Mouse (Mus musculus) heart, embryonic 13.5 days (tissue): ENCODE data around the gene Dctpp1. TPM values are rescaled to one million over a fixed set of nuclear protein-coding genes. Genes with fewer than 3 reads are reported as not detected.

Source experiments
- ATAC-seq: fragments of 200-750 bp; cut with Nextera tagmentation; 2 replicates; pipeline ENCODE4 v1.8.0; 2017; ENCODE audit warnings: moderate TSS enrichment; ENCODE audit not compliant: insufficient number of reproducible peaks, low FRiP score, low TSS enrichment; ENCODE audit errors: extremely low read depth
- H3K27ac ChIP-seq: fragments of 300-500 bp; sonication (generic); replicated peaks from 2 replicates; pipeline ENCODE4 v1.5.1; 2015; ENCODE audit warnings: moderate library complexity, mild to moderate bottlenecking, inconsistent platforms
- H3K27me3 ChIP-seq: fragments of 300-500 bp; sonication (generic); replicated peaks from 2 replicates; pipeline ENCODE4 v1.6.1; 2015; ENCODE audit warnings: mild to moderate bottlenecking, inconsistent platforms
- H3K36me3 ChIP-seq: fragments of 300-500 bp; sonication (generic); 2 replicates; pipeline ENCODE4 v1.6.1; 2015; ENCODE audit warnings: mild to moderate bottlenecking, inconsistent platforms
- H3K4me1 ChIP-seq: fragments of 300-500 bp; sonication (generic); 2 replicates; pipeline ENCODE4 v1.6.1; 2015; ENCODE audit warnings: inconsistent platforms
- H3K4me2 ChIP-seq: fragments of 300-500 bp; sonication (generic); 2 replicates; pipeline ENCODE4 v1.6.1; 2015; ENCODE audit warnings: inconsistent platforms, mild to moderate bottlenecking, moderate library complexity
- H3K4me3 ChIP-seq: fragments of 300-500 bp; sonication (generic); 2 replicates; pipeline ENCODE4 v1.5.1; 2015; ENCODE audit warnings: moderate library complexity, mild to moderate bottlenecking, inconsistent platforms
- H3K9ac ChIP-seq: fragments of 300-500 bp; sonication (generic); 2 replicates; pipeline ENCODE4 v1.6.1; 2015; ENCODE audit warnings: inconsistent platforms, mild to moderate bottlenecking, moderate library complexity
- H3K9me3 ChIP-seq: fragments of 300-500 bp; sonication (generic); 2 replicates; pipeline ENCODE4 v1.6.1; 2016; ENCODE audit warnings: inconsistent platforms
- WGBS: fragments of 180-500 bp; shearing (Covaris S2); methylation state at CpG from one replicate; pipeline ENCODE4 v1.1.7; 2015; ENCODE audit warnings: mixed read lengths; 5-methylcytosine and 5-hydroxymethylcytosine counted together
- polyA plus RNA-seq: library from polyadenylated mRNA; unstranded; fragments of >200 nt; fragmentation: Nextera tagmentation; extraction: Ambion mirVana; gene quantifications from 2 replicates; pipeline ENCODE4 v1.2.1, GENCODE M21; 2015

Dctpp1 gene
- polyA plus RNA-seq, 1 experiment from 2014 or later = 161 TPM

- 61% methylated on average over 4 of the region's 4 CpGs for WGBS
- H3K36me3 ChIP-seq = peaks cover 23% of the 10 kb centered on the region
- no peak for ATAC-seq
- H3K27ac ChIP-seq = no peak overlapping the region
- no peak overlapping the region for H3K9ac ChIP-seq
- H3K9me3 ChIP-seq = no peaks in the 10 kb centered on the region
- no peaks in the 10 kb centered on the region for H3K27me3 ChIP-seq
- H3K4me2 ChIP-seq = no peak overlapping the region
- no peak overlapping the region for H3K4me3 ChIP-seq
- H3K4me1 ChIP-seq = peaks cover 45% of the 10 kb centered on the region
Measured at GRCm38 (mm10) chr7:127228615-127229303, 31.8 kb downstream of the Dctpp1 start.

- H3K27ac ChIP-seq = no peak overlapping the region
Measured at GRCm38 (mm10) chr7:127225147-127225995, 35.1 kb downstream of the Dctpp1 start.

DNA sequence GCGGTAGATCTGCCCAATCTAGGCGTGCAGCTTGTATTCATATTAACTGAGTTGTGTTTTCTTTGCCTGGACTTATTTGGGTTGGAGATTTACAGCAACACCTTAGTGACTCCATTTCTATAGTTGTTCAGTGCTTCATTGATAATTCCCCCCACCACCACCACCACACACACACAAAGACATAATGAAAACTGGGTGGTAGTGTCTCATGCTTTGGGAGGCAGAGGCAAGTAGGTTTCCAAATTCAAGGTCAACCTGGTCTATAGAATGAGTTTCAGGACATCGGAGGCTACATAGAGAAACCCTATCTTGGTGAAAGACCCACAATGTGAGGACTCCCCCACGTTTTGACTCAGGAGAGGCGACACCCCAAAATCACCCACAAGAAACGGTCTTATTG lies 35.9 kb downstream of the Dctpp1 start:
- Histone ChIP-seq H3K36me3 (peaks cover 5% of the 10 kb centered on the region; the same call in 1 of the 2 replicates), H3K27ac (no peak overlapping the region), H3K4me2 (no peak overlapping the region), H3K9me3 (no peaks in the 10 kb centered on the region), H3K4me1 (peaks cover 21% of the 10 kb centered on the region), H3K27me3 (no peaks in the 10 kb centered on the region), H3K4me3 (no peak overlapping the region), H3K9ac (no peak overlapping the region)
- ATAC-seq = no peak
- 84% methylated on average over 6 of the region's 6 CpGs for WGBS

More at GRCm38 (mm10) chr7:127225147-127225995, 35.1 kb downstream of the Dctpp1 start:
- Histone ChIP-seq H3K9ac (no peak overlapping the region), H3K4me3 (no peak overlapping the region), H3K4me1 (peaks cover 28% of the 10 kb centered on the region), H3K4me2 (peak overlapping the region; percentile 9; the same call in 1 of the 2 replicates), H3K9me3 (no peaks in the 10 kb centered on the region), H3K27me3 (no peaks in the 10 kb centered on the region), H3K36me3 (peaks cover 12% of the 10 kb centered on the region; the same call in 1 of the 2 replicates)
- WGBS = 63% methylated on average over 11 of the region's 11 CpGs
- ATAC-seq = no peak

DNA sequence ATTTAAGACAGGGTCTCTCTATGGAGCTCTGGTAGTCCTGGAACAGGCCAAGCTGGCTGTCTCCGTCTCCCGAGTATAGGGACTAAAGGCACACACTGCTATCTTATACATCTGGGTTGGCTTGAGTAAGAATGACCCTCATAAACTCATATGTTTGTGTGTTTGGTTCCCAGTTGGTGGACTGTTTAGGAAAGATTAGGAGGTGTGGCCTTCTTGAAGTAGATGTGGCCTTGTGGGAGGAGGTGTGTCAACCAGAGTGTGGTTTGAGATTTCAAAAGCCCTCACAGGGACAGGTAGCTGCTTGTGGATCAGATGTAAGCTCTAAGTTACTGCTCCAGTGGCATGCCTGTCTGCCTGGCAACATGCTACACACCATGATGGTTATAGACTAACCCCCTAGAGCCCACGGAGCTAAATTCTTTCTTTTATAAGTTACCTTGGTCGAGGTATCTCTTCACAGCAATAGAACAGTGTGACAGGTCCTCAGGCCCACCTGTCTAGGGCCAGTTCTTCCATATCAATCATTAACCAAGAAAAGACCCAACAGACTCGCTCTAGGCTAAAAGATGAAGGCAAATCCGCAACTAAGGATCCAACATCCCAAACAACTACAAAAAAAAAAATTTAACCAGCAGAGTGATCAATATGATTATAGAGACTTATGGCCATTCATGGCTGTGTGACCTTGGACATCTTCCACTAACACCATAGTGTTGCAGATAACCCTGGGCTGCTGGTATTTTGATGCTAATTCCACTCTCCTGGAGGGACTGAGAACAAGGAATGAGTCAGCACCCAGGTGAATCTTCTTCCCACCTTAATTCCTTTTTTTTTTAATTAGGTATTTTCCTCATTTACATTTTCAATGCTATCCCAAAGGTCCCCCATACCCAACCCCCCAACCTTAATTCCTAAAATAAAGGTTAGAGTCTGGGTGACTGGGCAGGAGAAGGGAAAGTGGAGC lies 36.7 kb downstream of the Dctpp1 start:
- Histone ChIP-seq H3K4me2 (no peak overlapping the region), H3K36me3 (no peaks in the 10 kb centered on the region), H3K4me1 (peaks cover 19% of the 10 kb centered on the region; the same call in 1 of the 2 replicates), H3K4me3 (no peak overlapping the region), H3K27me3 (no peaks in the 10 kb centered on the region), H3K9ac (no peak overlapping the region), H3K27ac (no peak overlapping the region), H3K9me3 (no peaks in the 10 kb centered on the region)
- 76% methylated on average over 6 of the region's 6 CpGs for WGBS
- no peak for ATAC-seq

DNA sequence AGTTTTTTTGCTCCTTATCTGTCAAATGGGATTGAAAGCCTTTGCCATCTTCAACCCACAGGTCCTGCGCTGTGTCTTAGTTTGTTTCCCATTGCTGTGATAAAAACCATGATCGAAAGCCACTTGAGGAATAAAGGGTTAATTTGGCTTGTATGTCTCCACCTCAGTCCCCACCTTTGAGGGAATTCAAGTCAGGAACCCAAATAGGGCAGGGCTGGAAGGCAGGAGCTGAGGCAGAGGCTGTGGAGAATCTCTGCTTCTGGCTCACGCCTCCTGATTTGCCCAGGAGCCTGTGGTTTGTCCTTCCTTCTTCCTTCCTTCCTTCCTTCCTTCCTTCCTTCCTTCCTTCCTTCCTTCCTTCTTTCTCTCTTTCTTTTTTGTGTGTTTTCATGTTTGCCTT lies 37.4 kb downstream of the Dctpp1 start:
- no peak overlapping the region for H3K4me3 ChIP-seq
- H3K27me3 ChIP-seq = no peaks in the 10 kb centered on the region
- H3K9ac ChIP-seq = no peak overlapping the region
- ATAC-seq = no peak
- no peaks in the 10 kb centered on the region for H3K9me3 ChIP-seq
- H3K4me1 ChIP-seq = peaks cover 26% of the 10 kb centered on the region
- no peaks in the 10 kb centered on the region for H3K36me3 ChIP-seq
- H3K27ac ChIP-seq = no peak overlapping the region
- no peak overlapping the region for H3K4me2 ChIP-seq
- 93% methylated on average over 3 of the region's 3 CpGs for WGBS

DNA sequence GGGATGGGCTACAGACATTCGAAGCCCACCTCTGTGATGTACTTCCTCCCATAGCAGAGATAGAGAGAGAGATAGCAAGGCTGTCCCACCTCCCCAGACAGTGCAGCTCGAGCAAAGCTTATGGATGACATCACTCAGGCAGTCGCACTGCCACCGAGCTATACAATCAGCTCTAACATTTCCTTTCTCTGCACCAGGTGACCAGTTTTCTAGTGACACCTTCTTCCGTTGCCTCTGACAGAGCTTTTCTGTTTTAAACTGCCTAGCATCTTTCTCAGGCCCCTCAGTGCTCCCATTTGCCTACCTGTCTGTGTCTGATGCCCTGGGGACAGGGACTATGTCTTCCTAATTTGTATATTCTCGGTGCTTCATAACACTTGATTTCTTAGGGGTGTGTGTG lies 40.1 kb downstream of the Dctpp1 start:
- Histone ChIP-seq H3K4me2 (no peak overlapping the region), H3K9ac (no peak overlapping the region)
- ATAC-seq = no peak

DNA sequence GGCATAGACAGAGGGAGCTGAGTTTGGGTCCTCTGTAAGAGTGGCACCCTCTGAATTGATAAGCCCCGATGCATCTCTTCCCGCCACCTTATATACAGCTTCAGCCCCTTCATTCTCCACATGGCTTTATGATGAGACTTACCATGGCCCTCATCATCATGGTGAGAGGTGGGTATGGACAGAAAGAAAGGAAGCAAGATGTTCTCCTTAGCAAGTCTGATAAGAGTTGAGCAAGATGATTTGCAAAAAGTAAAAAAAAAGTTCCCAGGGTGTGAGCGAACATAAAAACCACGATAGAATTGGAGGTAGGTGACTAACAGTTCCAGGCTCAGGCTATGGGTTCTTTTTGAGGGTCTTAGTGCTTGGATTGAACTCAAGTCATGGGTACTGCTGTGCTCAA lies 41.8 kb downstream of the Dctpp1 start:
- no peak for ATAC-seq
- H3K4me2 ChIP-seq = no peak overlapping the region
- H3K4me1 ChIP-seq = peaks cover 47% of the 10 kb centered on the region
- H3K27me3 ChIP-seq = 0 out of 2 replicates have a peak, but pooled peaks cover 6% of the 10 kb centered on the region
- no peak overlapping the region for H3K9ac ChIP-seq
- 83% methylated on average over 4 of the region's 4 CpGs for WGBS
- peak overlapping the region; percentile 84; the same call in 1 of the 2 replicates for H3K27ac ChIP-seq
- no peak overlapping the region for H3K4me3 ChIP-seq
- no peaks in the 10 kb centered on the region for H3K36me3 ChIP-seq
- no peaks in the 10 kb centered on the region for H3K9me3 ChIP-seq

More for the DNA sequence above, 40.1 kb downstream of the Dctpp1 start:
- 60% methylated on average over 6 of the region's 6 CpGs for WGBS
- Histone ChIP-seq H3K4me1 (peaks cover 32% of the 10 kb centered on the region), H3K27ac (no peak overlapping the region), H3K27me3 (no peaks in the 10 kb centered on the region), H3K4me3 (no peak overlapping the region), H3K36me3 (no peaks in the 10 kb centered on the region), H3K9me3 (no peaks in the 10 kb centered on the region)

GRCm38 (mm10) chr7:127217901-127218642 lies 42.4 kb downstream of the Dctpp1 start:
- H3K4me3 ChIP-seq = no peak overlapping the region
- peak overlapping the region; percentile 84 for H3K27ac ChIP-seq
- no peaks in the 10 kb centered on the region for H3K36me3 ChIP-seq
- H3K9me3 ChIP-seq = no peaks in the 10 kb centered on the region
- H3K4me2 ChIP-seq = peak overlapping the region; percentile 49
- no peak for ATAC-seq
- H3K27me3 ChIP-seq = 0 out of 2 replicates have a peak, but pooled peaks cover 6% of the 10 kb centered on the region
- 57% methylated on average over 10 of the region's 10 CpGs for WGBS
- H3K9ac ChIP-seq = peak overlapping the region; percentile 57
- peaks cover 49% of the 10 kb centered on the region for H3K4me1 ChIP-seq

- H3K4me3 ChIP-seq = no peak overlapping the region
- peak overlapping the region; percentile 57 for H3K9ac ChIP-seq
Measured at GRCm38 (mm10) chr7:127217475-127217874, 43.0 kb downstream of the Dctpp1 start.

DNA sequence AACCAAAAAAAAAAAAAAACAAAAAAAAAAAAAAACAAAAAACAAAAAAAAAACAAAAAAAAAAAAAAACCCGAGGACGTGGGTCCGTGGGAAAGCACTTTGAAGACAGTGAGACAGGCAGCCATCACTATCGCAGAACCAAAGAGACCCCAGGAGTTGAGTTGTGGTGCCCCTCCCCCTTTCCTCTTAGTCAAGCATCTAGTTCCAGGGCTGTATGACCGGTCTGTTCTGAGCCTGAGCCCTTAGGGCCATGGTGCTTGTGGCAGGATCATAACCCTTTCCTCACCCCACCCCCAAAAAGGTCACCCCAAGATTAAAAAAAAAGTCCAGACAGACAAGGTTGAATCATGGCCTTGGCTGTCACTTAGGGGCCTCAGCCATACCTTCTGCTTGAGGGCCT lies 44.2 kb downstream of the Dctpp1 start:
- H3K36me3 ChIP-seq = no peaks in the 10 kb centered on the region
- H3K4me1 ChIP-seq = peaks cover 54% of the 10 kb centered on the region
- H3K27ac ChIP-seq = peak overlapping the region; percentile 84; the same call in 1 of the 2 replicates
- no peak overlapping the region for H3K9ac ChIP-seq
- no peak overlapping the region for H3K4me3 ChIP-seq
- no peak overlapping the region for H3K4me2 ChIP-seq
- H3K27me3 ChIP-seq = 0 out of 2 replicates have a peak, but pooled peaks cover 6% of the 10 kb centered on the region
- 81% methylated on average over 5 of the region's 5 CpGs for WGBS
- H3K9me3 ChIP-seq = no peaks in the 10 kb centered on the region
- no peak for ATAC-seq

More at GRCm38 (mm10) chr7:127217475-127217874, 43.0 kb downstream of the Dctpp1 start:
- peaks cover 49% of the 10 kb centered on the region for H3K4me1 ChIP-seq
- WGBS = 55% methylated on average over 6 of the region's 6 CpGs
- H3K36me3 ChIP-seq = no peaks in the 10 kb centered on the region
- H3K27me3 ChIP-seq = 0 out of 2 replicates have a peak, but pooled peaks cover 6% of the 10 kb centered on the region
- ATAC-seq = no peak
- H3K4me2 ChIP-seq = peak overlapping the region; percentile 49
- peak overlapping the region; percentile 84 for H3K27ac ChIP-seq
- no peaks in the 10 kb centered on the region for H3K9me3 ChIP-seq
